Mouse (Mus musculus): ENCODE data around the gene Zfp628.

Zfp628 gene

GRCm38 (mm10) chr7:4920976-4921823, 6.2 kb downstream of the Zfp628 start:
- no peaks in the 10 kb centered on the region for H3K9me3 ChIP-seq (ENCODE audit: low read length)
- peak overlapping the region; percentile 74 for H3K4me3 ChIP-seq (replicated peaks; ENCODE audit: low read length)
- TF ChIP-seq NANOG (IDR thresholded peaks at IDR 0.05; ENCODE audit: borderline replicate concordance, low read length) (no peak), POU5F1 (IDR thresholded peaks at IDR 0.05; ENCODE audit: borderline replicate concordance, low read length) (no peak), CTCF (conservative IDR thresholded peaks at IDR 0.05; ENCODE audit: low read length) (no peak)
- H3K27me3 ChIP-seq (ENCODE audit: insufficient read depth, low read length), result peaks cover 23% of the 10 kb centered on the region
- peaks cover 96% of the 10 kb centered on the region for H3K4me1 ChIP-seq (replicated peaks; ENCODE audit: low read depth, low read length)
- peaks cover 33% of the 10 kb centered on the region for H3K36me3 ChIP-seq (ENCODE audit: insufficient read depth, low read length)

GRCm38 (mm10) chr7:4921824-4922482, 6.9 kb downstream of the Zfp628 start, which contains the start of gene Nat14:
Gene Nat14 (plus strand): TSS chr7:4922028.
- TF ChIP-seq CTCF (conservative IDR thresholded peaks at IDR 0.05; ENCODE audit: low read length), result no peak
- TF ChIP-seq POU5F1 (IDR thresholded peaks at IDR 0.05; ENCODE audit: borderline replicate concordance, low read length), result no peak
- TF ChIP-seq NANOG (IDR thresholded peaks at IDR 0.05; ENCODE audit: borderline replicate concordance, low read length), result no peak
- Histone ChIP-seq H3K4me1 (replicated peaks; ENCODE audit: low read depth, low read length) (peaks cover 96% of the 10 kb centered on the region), H3K36me3 (ENCODE audit: insufficient read depth, low read length) (peaks cover 25% of the 10 kb centered on the region), H3K27me3 (ENCODE audit: insufficient read depth, low read length) (peaks cover 31% of the 10 kb centered on the region), H3K4me3 (replicated peaks; ENCODE audit: low read length) (peak within 1 kb of the TSS; percentile 74), H3K9me3 (ENCODE audit: low read length) (no peaks in the 10 kb centered on the region)

- peak overlapping the region; percentile 74 for H3K4me3 ChIP-seq (replicated peaks; ENCODE audit: low read length)
- H3K9me3 ChIP-seq (ENCODE audit: low read length), result no peaks in the 10 kb centered on the region
- H3K36me3 ChIP-seq (ENCODE audit: insufficient read depth, low read length), result peaks cover 20% of the 10 kb centered on the region
- H3K27me3 ChIP-seq (ENCODE audit: insufficient read depth, low read length), result peaks cover 36% of the 10 kb centered on the region
- peaks cover 97% of the 10 kb centered on the region for H3K4me1 ChIP-seq (replicated peaks; ENCODE audit: low read depth, low read length)
- TF ChIP-seq NANOG (IDR thresholded peaks at IDR 0.05; ENCODE audit: borderline replicate concordance, low read length) (no peak), CTCF (conservative IDR thresholded peaks at IDR 0.05; ENCODE audit: low read length) (no peak), POU5F1 (IDR thresholded peaks at IDR 0.05; ENCODE audit: borderline replicate concordance, low read length) (no peak)
These were observed 7.5 kb downstream of the Zfp628 start for GRCm38 (mm10) chr7:4922508-4922907.

- H3K4me1 ChIP-seq (replicated peaks; ENCODE audit: low read depth, low read length), result peaks cover 92% of the 10 kb centered on the region
- TF ChIP-seq NANOG (IDR thresholded peaks at IDR 0.05; ENCODE audit: borderline replicate concordance, low read length) (no peak), CTCF (conservative IDR thresholded peaks at IDR 0.05; ENCODE audit: low read length) (peak; percentile 19; the same call in 1 of the 2 replicates)
- no peaks in the 10 kb centered on the region for H3K9me3 ChIP-seq (ENCODE audit: low read length)
- H3K36me3 ChIP-seq (ENCODE audit: insufficient read depth, low read length), result peaks cover 15% of the 10 kb centered on the region
- H3K4me3 ChIP-seq (replicated peaks; ENCODE audit: low read length), result peak overlapping the region; percentile 74
- H3K27me3 ChIP-seq (ENCODE audit: insufficient read depth, low read length), result peaks cover 41% of the 10 kb centered on the region
These were observed 8.0 kb downstream of the Zfp628 start for GRCm38 (mm10) chr7:4922931-4923565.

- TF ChIP-seq NANOG (IDR thresholded peaks at IDR 0.05; ENCODE audit: borderline replicate concordance, low read length) (no peak), CTCF (conservative IDR thresholded peaks at IDR 0.05; ENCODE audit: low read length) (no peak), POU5F1 (IDR thresholded peaks at IDR 0.05; ENCODE audit: borderline replicate concordance, low read length) (no peak)
- H3K27me3 ChIP-seq (ENCODE audit: insufficient read depth, low read length), result peaks cover 45% of the 10 kb centered on the region
- H3K9me3 ChIP-seq (ENCODE audit: low read length), result no peaks in the 10 kb centered on the region
- peaks cover 7% of the 10 kb centered on the region for H3K36me3 ChIP-seq (ENCODE audit: insufficient read depth, low read length)
- peaks cover 85% of the 10 kb centered on the region for H3K4me1 ChIP-seq (replicated peaks; ENCODE audit: low read depth, low read length)
- peak overlapping the region; percentile 74 for H3K4me3 ChIP-seq (replicated peaks; ENCODE audit: low read length)
These were observed 8.8 kb downstream of the Zfp628 start for GRCm38 (mm10) chr7:4923586-4924364.

- peaks cover 79% of the 10 kb centered on the region for H3K4me1 ChIP-seq (replicated peaks; ENCODE audit: low read depth, low read length)
- TF ChIP-seq POU5F1 (IDR thresholded peaks at IDR 0.05; ENCODE audit: borderline replicate concordance, low read length) (no peak), CTCF (conservative IDR thresholded peaks at IDR 0.05; ENCODE audit: low read length) (no peak; the same call in 1 of the 2 replicates), NANOG (IDR thresholded peaks at IDR 0.05; ENCODE audit: borderline replicate concordance, low read length) (no peak)
These were observed 9.5 kb downstream of the Zfp628 start for GRCm38 (mm10) chr7:4924483-4924882.

GRCm38 (mm10) chr7:4924891-4925301, 9.9 kb downstream of the Zfp628 start:
- H3K9me3 ChIP-seq (ENCODE audit: low read length), result no peaks in the 10 kb centered on the region
- TF ChIP-seq POU5F1 (IDR thresholded peaks at IDR 0.05; ENCODE audit: borderline replicate concordance, low read length) (no peak), NANOG (IDR thresholded peaks at IDR 0.05; ENCODE audit: borderline replicate concordance, low read length) (no peak), CTCF (conservative IDR thresholded peaks at IDR 0.05; ENCODE audit: low read length) (no peak)
- peaks cover 48% of the 10 kb centered on the region for H3K27me3 ChIP-seq (ENCODE audit: insufficient read depth, low read length)
- H3K4me1 ChIP-seq (replicated peaks; ENCODE audit: low read depth, low read length), result peaks cover 78% of the 10 kb centered on the region
- H3K36me3 ChIP-seq (ENCODE audit: insufficient read depth, low read length), result peaks cover under 1% of the 10 kb centered on the region; the same call in 1 of the 2 replicates
- H3K4me3 ChIP-seq (replicated peaks; ENCODE audit: low read length), result 0 out of 2 replicates have a peak overlapping the region, but pooled peaks have one; percentile 74

More at GRCm38 (mm10) chr7:4924483-4924882, 9.5 kb downstream of the Zfp628 start:
- peak overlapping the region; percentile 74 for H3K4me3 ChIP-seq (replicated peaks; ENCODE audit: low read length)
- H3K9me3 ChIP-seq (ENCODE audit: low read length), result no peaks in the 10 kb centered on the region
- H3K36me3 ChIP-seq (ENCODE audit: insufficient read depth, low read length), result peaks cover 4% of the 10 kb centered on the region; the same call in 1 of the 2 replicates
- H3K27me3 ChIP-seq (ENCODE audit: insufficient read depth, low read length), result peaks cover 48% of the 10 kb centered on the region
